ENCODE assay signal across 15 mouse cellular contexts in the genomic region with DNA sequence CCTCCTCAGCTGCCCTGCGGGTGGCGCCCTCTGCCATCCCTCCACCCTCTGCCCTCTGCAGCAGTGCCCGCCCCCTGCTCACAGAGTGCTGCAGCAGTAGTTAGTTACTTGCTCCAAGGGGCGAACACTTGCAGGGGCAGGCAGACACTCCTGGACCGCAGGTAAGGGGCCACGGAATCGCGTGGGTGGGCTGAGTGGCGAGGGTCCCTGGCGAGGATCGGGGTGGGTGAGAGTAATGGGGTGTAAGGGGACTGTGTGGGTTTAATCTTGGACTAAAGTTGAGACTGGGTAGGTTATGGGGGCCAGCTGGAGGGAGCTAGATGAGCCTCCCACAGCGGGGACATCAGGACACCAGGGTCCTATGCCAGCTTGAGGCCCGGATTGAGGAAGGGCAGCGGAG. TPM values are rescaled to one million over a fixed set of nuclear protein-coding genes. Genes with fewer than 3 reads are reported as not detected.
DNase-seq lines count a peak whose midpoint lies in the region; ATAC-seq lines count a peak whose summit lies in the region.
"Not testable (repeated sequence)": the region's sequence is repeated elsewhere in the genome, so short reads cannot be mapped to it uniquely, and the experiment has no call there.
"Had no signal": no experiment of that assay in that cellular context is flagged by ENCODE, and none has a peak within 500 bp of the region (broad histone marks: within the 10 kb centered on the region; RNA-seq: fewer than 3 reads in every experiment).

No protein-coding gene starts in this region.

- 5% methylated on average over 11 of the region's 14 CpGs for WGBS in forebrain, embryonic 11.5 days
- 10% methylated on average over 14 of the region's 14 CpGs for WGBS in heart, embryonic 14.5 days
- WGBS in hindbrain, embryonic 15.5 days = 12% methylated on average over 12 of the region's 14 CpGs
- WGBS in midbrain, embryonic 10.5 days = 10% methylated on average over 12 of the region's 14 CpGs
- WGBS in neural tube, embryonic 11.5 days = 11% methylated on average over 14 of the region's 14 CpGs

- peak overlapping the region; percentile 51 for H3K4me3 ChIP-seq in brown adipose tissue, adult 24 weeks (ENCODE audit: insufficient read depth, low read depth, low read length)
- not testable (repeated sequence) for H3K4me3 ChIP-seq in forebrain, embryonic 11.5 days (ENCODE audit: low read depth, low read length); hindbrain, embryonic 15.5 days; neural tube, embryonic 11.5 days (ENCODE audit: low read depth, low read length)
- peak overlapping the region in 1 of 2 experiments; percentile 20; a peak in 2 of 4 replicates for H3K4me3 ChIP-seq in heart, embryonic 14.5 days (ENCODE audit: control insufficient read depth in 1 of 2, insufficient read depth in 1 of 2, low read depth in 1 of 2, low read length in 2 of 2)
- peak overlapping the region; percentile 28; the same call in 1 of the 2 replicates for H3K4me3 ChIP-seq in midbrain, embryonic 10.5 days

- not testable (repeated sequence) for H3K4me2 ChIP-seq in forebrain, embryonic 11.5 days (ENCODE audit: low read depth, low read length, severe bottlenecking); neural tube, embryonic 11.5 days (ENCODE audit: low read depth)
- peak overlapping the region; percentile 56 for H3K4me2 ChIP-seq in heart, embryonic 14.5 days (ENCODE audit: low read length)
- H3K4me2 ChIP-seq in hindbrain, embryonic 15.5 days = peak overlapping the region; percentile 42

- H3K27me3 ChIP-seq in forebrain, embryonic 11.5 days (ENCODE audit: control insufficient read depth, insufficient read depth, low read length); heart, embryonic 14.5 days (ENCODE audit: control insufficient read depth, insufficient read depth, low read length); hindbrain, embryonic 15.5 days; midbrain, embryonic 10.5 days (ENCODE audit: low read depth, poor library complexity, severe bottlenecking); neural tube, embryonic 11.5 days (ENCODE audit: control insufficient read depth, insufficient read depth, low read length): not testable (repeated sequence)

- not testable (repeated sequence) for H3K27ac ChIP-seq in brown adipose tissue, adult 24 weeks (replicated peaks; ENCODE audit: low read depth, low read length); forebrain, embryonic 11.5 days (ENCODE audit: low read depth, low read length); hindbrain, embryonic 15.5 days (replicated peaks); midbrain, embryonic 10.5 days (replicated peaks); neural tube, embryonic 11.5 days (ENCODE audit: low read depth, low read length)
- peak overlapping the region in 1 of 2 experiments; percentile 53; a peak in 2 of 4 replicates for H3K27ac ChIP-seq in heart, embryonic 14.5 days (replicated peaks in 1 of 2; ENCODE audit: control insufficient read depth in 1 of 2, insufficient read depth in 1 of 2, low read depth in 2 of 2, low read length in 2 of 2)

- not testable (repeated sequence) for H3K9ac ChIP-seq in forebrain, embryonic 11.5 days (ENCODE audit: low read length); heart, embryonic 14.5 days (ENCODE audit: low read length); hindbrain, embryonic 15.5 days; neural tube, embryonic 11.5 days (ENCODE audit: low read length)

- not testable (repeated sequence) for H3K4me1 ChIP-seq in brown adipose tissue, adult 24 weeks (ENCODE audit: control insufficient read depth, insufficient read depth, insufficient read length, low read length); forebrain, embryonic 11.5 days (replicated peaks; ENCODE audit: control insufficient read depth, insufficient read depth, low read length); heart, embryonic 14.5 days (ENCODE audit: control insufficient read depth in 2 of 2, insufficient read depth in 2 of 2, low read length in 2 of 2); hindbrain, embryonic 15.5 days (replicated peaks); midbrain, embryonic 10.5 days; neural tube, embryonic 11.5 days (ENCODE audit: control insufficient read depth, insufficient read depth, low read length)

- H3K36me3 ChIP-seq in forebrain, embryonic 11.5 days (ENCODE audit: control insufficient read depth, insufficient read depth, low read length); heart, embryonic 14.5 days (ENCODE audit: control insufficient read depth, insufficient read depth, low read length); hindbrain, embryonic 15.5 days; midbrain, embryonic 10.5 days; neural tube, embryonic 11.5 days (ENCODE audit: control insufficient read depth, insufficient read depth, low read length): not testable (repeated sequence)

- H3K9me3 ChIP-seq in forebrain, embryonic 11.5 days (ENCODE audit: control insufficient read depth, low read length); heart, embryonic 14.5 days (ENCODE audit: control insufficient read depth, low read length); hindbrain, embryonic 15.5 days; midbrain, embryonic 10.5 days (replicated peaks); neural tube, embryonic 11.5 days (ENCODE audit: control insufficient read depth, low read length): not testable (repeated sequence)

- DNase-seq in forebrain, embryonic 11.5 days (ENCODE audit: low spot score) = peak; percentile 44
- peak; percentile 0 for DNase-seq in left cerebral cortex, postnatal 4 days
- DNase-seq in midbrain, embryonic 10.5 days (ENCODE audit: low spot score) = peak; percentile 7
- peak; percentile 5 for DNase-seq in neural tube, embryonic 11.5 days (ENCODE audit: low spot score)

- ATAC-seq in forebrain, embryonic 11.5 days (replicated peaks; ENCODE audit: low FRiP score); heart, embryonic 14.5 days (ENCODE audit: insufficient number of reproducible peaks, insufficient read depth, low FRiP score, low read depth); hindbrain, embryonic 15.5 days (ENCODE audit: low FRiP score, low read depth); neural tube, embryonic 11.5 days (ENCODE audit: insufficient read depth, low FRiP score, low TSS enrichment): not testable (repeated sequence)

- intact Hi-C loops in left cerebral cortex, postnatal 4 days (cut with DNase I) = not testable (repeated sequence)

RNA-seq across cellular contexts. Expression of gene Gm6482, which starts 16.6 kb away (rescaled TPM):
- not detected in 2 replicates for polyA plus RNA-seq in brown adipose tissue, adult 24 weeks (2012; ENCODE audit: insufficient read depth, insufficient read length, missing spikeins)
- polyA plus RNA-seq in forebrain, embryonic 11.5 days (2014; fragmentation: Nextera tagmentation; extraction: Ambion mirVana) = not detected in 2 replicates
- not detected in 2 replicates for polyA plus RNA-seq in heart, embryonic 14.5 days (2014; fragmentation: Nextera tagmentation; extraction: Ambion mirVana)
- 0.30 TPM in 1 of 2 replicates, not detected in the other for polyA plus RNA-seq in hindbrain, embryonic 15.5 days (2015; fragmentation: Nextera tagmentation; extraction: Ambion mirVana)
- total RNA-seq in left cerebral cortex, postnatal 4 days (2021) = not detected
- polyA plus RNA-seq in midbrain, embryonic 10.5 days (2016; fragmentation: Nextera tagmentation; extraction: Ambion mirVana) = not detected in 2 replicates
- not detected in 2 replicates for polyA plus RNA-seq in neural tube, embryonic 11.5 days (2014; fragmentation: Nextera tagmentation; extraction: Ambion mirVana)
- total RNA-seq: gastrocnemius, adult 2 months; heart, adult 18-20 months; hematopoietic stem cell, adult 5-6 weeks; layer of hippocampus, adult 18-20 months had no signal
- polyA plus RNA-seq: forebrain, embryonic 16.5 days; kidney, embryonic 14.5 days; limb, embryonic 14.5 days; macrophage had no signal

RNA-seq across cellular contexts. Expression of gene Gm7954, which starts 28.6 kb away (rescaled TPM):
- polyA plus RNA-seq in brown adipose tissue, adult 24 weeks (2012; ENCODE audit: insufficient read depth, insufficient read length, missing spikeins) = not detected in 2 replicates
- polyA plus RNA-seq in forebrain, embryonic 11.5 days (2014; fragmentation: Nextera tagmentation; extraction: Ambion mirVana) = not detected in 2 replicates
- polyA plus RNA-seq in heart, embryonic 14.5 days (2014; fragmentation: Nextera tagmentation; extraction: Ambion mirVana) = not detected in 2 replicates
- not detected in 2 replicates for polyA plus RNA-seq in hindbrain, embryonic 15.5 days (2015; fragmentation: Nextera tagmentation; extraction: Ambion mirVana)
- not detected for total RNA-seq in left cerebral cortex, postnatal 4 days (2021)
- polyA plus RNA-seq in midbrain, embryonic 10.5 days (2016; fragmentation: Nextera tagmentation; extraction: Ambion mirVana) = not detected in 2 replicates
- polyA plus RNA-seq in neural tube, embryonic 11.5 days (2014; fragmentation: Nextera tagmentation; extraction: Ambion mirVana) = not detected in 2 replicates
- total RNA-seq: gastrocnemius, adult 2 months; heart, adult 18-20 months; hematopoietic stem cell, adult 5-6 weeks; layer of hippocampus, adult 18-20 months had no signal
- polyA plus RNA-seq: forebrain, embryonic 16.5 days; kidney, embryonic 14.5 days; limb, embryonic 14.5 days; macrophage had no signal

RNA-seq across cellular contexts. Expression of gene Gm7945, which starts 38.5 kb away (rescaled TPM):
- not detected in 2 replicates for polyA plus RNA-seq in brown adipose tissue, adult 24 weeks (2012; ENCODE audit: insufficient read depth, insufficient read length, missing spikeins)
- polyA plus RNA-seq in forebrain, embryonic 11.5 days (2014; fragmentation: Nextera tagmentation; extraction: Ambion mirVana) = not detected in 2 replicates
- polyA plus RNA-seq in heart, embryonic 14.5 days (2014; fragmentation: Nextera tagmentation; extraction: Ambion mirVana) = not detected in 2 replicates
- polyA plus RNA-seq in hindbrain, embryonic 15.5 days (2015; fragmentation: Nextera tagmentation; extraction: Ambion mirVana) = 0.18 TPM in 1 of 2 replicates, not detected in the other
- not detected for total RNA-seq in left cerebral cortex, postnatal 4 days (2021)
- not detected in 2 replicates for polyA plus RNA-seq in midbrain, embryonic 10.5 days (2016; fragmentation: Nextera tagmentation; extraction: Ambion mirVana)
- not detected in 2 replicates for polyA plus RNA-seq in neural tube, embryonic 11.5 days (2014; fragmentation: Nextera tagmentation; extraction: Ambion mirVana)
- total RNA-seq: gastrocnemius, adult 2 months; heart, adult 18-20 months; hematopoietic stem cell, adult 5-6 weeks; layer of hippocampus, adult 18-20 months had no signal
- polyA plus RNA-seq: forebrain, embryonic 16.5 days; kidney, embryonic 14.5 days; limb, embryonic 14.5 days; macrophage had no signal
